Mouse (Mus musculus) liver, postnatal 0 days (tissue): ENCODE data around the gene Olfr701. TPM values are rescaled to one million over a fixed set of nuclear protein-coding genes. Genes with fewer than 3 reads are reported as not detected.
A peak's percentile ranks its signal among the peaks of the same experiment; 100 is the strongest.

Experiments used
- ATAC-seq: fragments of 200-750 bp; cut with Nextera tagmentation; 2 replicates; pipeline ENCODE4 v1.8.0; 2017; ENCODE audit warnings: mild to moderate bottlenecking, moderate library complexity
- DNase-seq: peaks from one replicate; pipeline ENCODE4 v3.0.0-alpha.2; 2016
- H3K27ac ChIP-seq: fragments of 300-500 bp; sonication (generic); 2 replicates; pipeline ENCODE4 v1.5.1; 2014; ENCODE audit warnings: antibody characterized with exemption, moderate library complexity, mild to moderate bottlenecking, low read depth
- H3K27me3 ChIP-seq: fragments of 300-500 bp; sonication (generic); 2 replicates; pipeline ENCODE4 v1.6.1; 2014; ENCODE audit warnings: low read length, control low read depth, mixed read lengths; ENCODE audit not compliant: insufficient read depth
- H3K36me3 ChIP-seq: fragments of 300-500 bp; sonication (generic); replicated peaks from 2 replicates; pipeline ENCODE4 v1.6.1; 2014; ENCODE audit warnings: mild to moderate bottlenecking, control low read depth, low read length, moderate library complexity, mixed read lengths; ENCODE audit not compliant: insufficient read depth
- H3K4me1 ChIP-seq: fragments of 300-500 bp; sonication (generic); 2 replicates; pipeline ENCODE4 v1.6.1; 2014; ENCODE audit warnings: antibody characterized with exemption, mild to moderate bottlenecking, control low read depth; ENCODE audit not compliant: insufficient read depth
- H3K4me2 ChIP-seq: fragments of 300-500 bp; sonication (generic); 2 replicates; pipeline ENCODE4 v1.6.1; 2014; ENCODE audit warnings: low read depth, mild to moderate bottlenecking, low read length, moderate library complexity, mixed read lengths
- H3K4me3 ChIP-seq: fragments of 300-500 bp; sonication (generic); 2 replicates; pipeline ENCODE4 v1.5.1; 2014; ENCODE audit warnings: low read depth, low read length
- H3K9ac ChIP-seq: fragments of 300-500 bp; sonication (generic); replicated peaks from 2 replicates; pipeline ENCODE4 v1.6.1; 2014; ENCODE audit warnings: mild to moderate bottlenecking, moderate library complexity
- H3K9me3 ChIP-seq: fragments of 300-500 bp; sonication (generic); 2 replicates; pipeline ENCODE4 v1.6.1; 2016; ENCODE audit warnings: mild to moderate bottlenecking, control low read depth, low read length, mixed read lengths
- CTCF ChIP-seq: sonication (generic); IDR thresholded peaks from 2 replicates; pipeline ENCODE4 v1.5.1; 2016; ENCODE audit warnings: antibody characterized with exemption, low read depth
- EP300 ChIP-seq: IDR thresholded peaks from 2 replicates; pipeline ENCODE4 v1.6.1; 2016; ENCODE audit warnings: antibody characterized with exemption, low read depth, mild to moderate bottlenecking
- WGBS: fragments of 180-500 bp; shearing (Covaris S2); extraction: QIAGEN DNeasy Blood & Tissue Kit; methylation state at CpG from one replicate; pipeline ENCODE4 v1.1.7; 2014; ENCODE audit not compliant: insufficient replicate concordance; 5-methylcytosine and 5-hydroxymethylcytosine counted together
- polyA plus RNA-seq: library from polyadenylated mRNA; unstranded; fragments of >200 nt; fragmentation: Nextera tagmentation; extraction: Ambion mirVana; gene quantifications from 2 replicates; pipeline ENCODE4 v1.2.1, GENCODE M21; 2015

Gene Olfr701
- polyA plus RNA-seq, result not detected in 2 replicates

DNA sequence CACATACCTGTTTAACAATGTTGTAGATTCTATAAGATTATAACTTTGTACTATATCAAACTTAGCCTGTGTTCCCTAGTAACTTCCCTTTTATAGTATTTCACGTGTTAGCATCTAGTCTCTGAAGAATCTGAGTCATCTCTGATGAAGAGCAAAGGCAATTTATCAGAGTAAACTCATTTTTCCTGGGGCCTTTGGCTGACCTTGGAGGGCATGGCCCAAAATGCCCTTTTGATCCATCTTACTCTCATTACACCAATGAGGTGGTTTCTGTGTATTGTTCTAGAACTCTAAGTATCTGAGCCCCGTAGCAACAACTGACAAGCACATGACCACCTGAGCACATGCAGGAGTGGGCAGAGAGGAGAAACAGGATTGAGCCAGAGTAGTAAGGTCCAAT, at the start of gene Olfr701:
Olfr701 (plus strand) TSS at position 301 of the 400 bp plus-strand sequence.
- WGBS, result 54% methylated on average over 2 of the region's 2 CpGs
- TF ChIP-seq EP300, result no peak
- no peak for TF ChIP-seq CTCF
- H3K9ac ChIP-seq, result no peak within 1 kb of the TSS
- H3K9me3 ChIP-seq, result no peaks in the 10 kb centered on the region
- no peak within 1 kb of the TSS for H3K27ac ChIP-seq
- ATAC-seq (no peak), DNase-seq (no peak)
- no peak within 1 kb of the TSS for H3K4me3 ChIP-seq
- H3K4me2 ChIP-seq, result no peak within 1 kb of the TSS
- H3K27me3 ChIP-seq, result no peaks in the 10 kb centered on the region
- H3K4me1 ChIP-seq, result no peaks in the 10 kb centered on the region
- no peaks in the 10 kb centered on the region for H3K36me3 ChIP-seq

DNA sequence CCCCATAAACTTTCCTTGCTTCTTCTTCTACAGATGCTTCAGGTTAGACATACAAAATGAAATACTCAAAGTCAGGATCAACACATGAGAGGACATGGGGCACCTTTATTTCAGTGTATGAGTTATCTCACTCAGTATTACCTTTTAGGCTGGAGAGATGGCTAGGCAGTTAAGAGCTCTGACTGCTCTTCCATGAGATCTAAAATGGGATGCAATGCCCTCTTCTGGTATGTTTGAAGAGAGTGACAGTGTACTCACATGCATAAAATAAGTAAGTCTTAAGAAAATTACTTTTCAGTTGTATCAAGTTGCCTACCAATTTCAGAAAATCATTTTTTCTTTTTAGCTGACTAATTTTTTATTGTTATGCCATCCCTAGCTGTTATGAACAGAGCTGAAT, 25.6 kb upstream of the Olfr701 start:
- H3K9me3 ChIP-seq, result no peaks in the 10 kb centered on the region; the same call in 1 of the 2 replicates
- H3K9ac ChIP-seq, result no peak overlapping the region
- DNase-seq, result no peak
- no peak overlapping the region for H3K4me3 ChIP-seq
- TF ChIP-seq CTCF, result peak; percentile 30
- no peak for TF ChIP-seq EP300
- no peaks in the 10 kb centered on the region for H3K4me1 ChIP-seq
- H3K4me2 ChIP-seq, result no peak overlapping the region
- ATAC-seq, result no peak
- H3K27ac ChIP-seq, result no peak overlapping the region
- no peaks in the 10 kb centered on the region for H3K27me3 ChIP-seq
- no peaks in the 10 kb centered on the region for H3K36me3 ChIP-seq

DNA sequence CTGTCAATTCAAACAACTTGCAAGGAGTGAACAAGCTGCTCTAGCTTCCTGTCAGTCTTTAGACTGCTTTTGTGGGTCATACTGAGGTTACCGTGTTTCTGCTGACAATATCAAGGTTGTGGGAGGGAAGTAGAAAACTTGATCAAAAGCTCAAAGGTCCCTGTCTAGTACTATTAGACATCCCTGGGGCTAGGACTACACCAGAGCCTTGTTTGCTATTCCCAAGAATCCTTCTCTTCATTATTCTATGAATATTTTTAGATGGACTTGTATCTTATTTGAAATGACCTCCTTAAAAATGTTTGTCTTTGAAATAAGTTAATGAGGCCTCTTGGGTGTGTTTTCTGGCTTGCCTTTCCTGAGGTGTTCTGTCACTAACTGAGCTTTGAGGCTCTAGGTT, 20.8 kb upstream of the Olfr701 start, which contains the start of gene Olfr699:
Olfr699 (minus strand) TSS at position 101 of the 400 bp plus-strand sequence.
- no peaks in the 10 kb centered on the region for H3K4me1 ChIP-seq
- no peaks in the 10 kb centered on the region; the same call in 1 of the 2 replicates for H3K9me3 ChIP-seq
- no peak within 1 kb of the TSS for H3K27ac ChIP-seq
- ATAC-seq (no peak), DNase-seq (no peak)
- H3K4me3 ChIP-seq, result no peak within 1 kb of the TSS
- no peak within 1 kb of the TSS for H3K9ac ChIP-seq
- no peaks in the 10 kb centered on the region for H3K27me3 ChIP-seq
- no peak within 1 kb of the TSS for H3K4me2 ChIP-seq
- TF ChIP-seq EP300 (no peak), CTCF (no peak)
- H3K36me3 ChIP-seq, result no peaks in the 10 kb centered on the region
- 43% methylated on average over 1 of the region's 1 CpGs for WGBS

GRCm38 (mm10) chr7:106808734-106809133, 5.2 kb upstream of the Olfr701 start, which contains the start of gene Olfr700:
Gene Olfr700, minus strand, starts transcription at chr7:106808834.
- no peaks in the 10 kb centered on the region for H3K9me3 ChIP-seq
- TF ChIP-seq EP300, result no peak
- no peak for TF ChIP-seq CTCF
- WGBS, result 85% methylated on average over 1 of the region's 1 CpGs
- no peaks in the 10 kb centered on the region for H3K4me1 ChIP-seq
- H3K36me3 ChIP-seq, result no peaks in the 10 kb centered on the region
- no peak within 1 kb of the TSS for H3K4me3 ChIP-seq
- no peak for ATAC-seq
- H3K9ac ChIP-seq, result no peak within 1 kb of the TSS
- H3K27me3 ChIP-seq, result no peaks in the 10 kb centered on the region
- H3K27ac ChIP-seq, result no peak within 1 kb of the TSS
- DNase-seq, result no peak
- H3K4me2 ChIP-seq, result no peak within 1 kb of the TSS

- Histone ChIP-seq H3K36me3 (no peaks in the 10 kb centered on the region), H3K9me3 (no peaks in the 10 kb centered on the region), H3K4me1 (no peaks in the 10 kb centered on the region), H3K4me2 (no peak overlapping the region), H3K4me3 (no peak overlapping the region), H3K9ac (no peak overlapping the region), H3K27me3 (no peaks in the 10 kb centered on the region), H3K27ac (no peak overlapping the region)
- DNase-seq (peak; percentile 19), ATAC-seq (no peak)
- TF ChIP-seq EP300, result no peak
- peak; percentile 62 for TF ChIP-seq CTCF
- WGBS, result 16% methylated on average over 2 of the region's 2 CpGs
Observed at GRCm38 (mm10) chr7:106815775-106816174, 1.8 kb downstream of the Olfr701 start.

DNA sequence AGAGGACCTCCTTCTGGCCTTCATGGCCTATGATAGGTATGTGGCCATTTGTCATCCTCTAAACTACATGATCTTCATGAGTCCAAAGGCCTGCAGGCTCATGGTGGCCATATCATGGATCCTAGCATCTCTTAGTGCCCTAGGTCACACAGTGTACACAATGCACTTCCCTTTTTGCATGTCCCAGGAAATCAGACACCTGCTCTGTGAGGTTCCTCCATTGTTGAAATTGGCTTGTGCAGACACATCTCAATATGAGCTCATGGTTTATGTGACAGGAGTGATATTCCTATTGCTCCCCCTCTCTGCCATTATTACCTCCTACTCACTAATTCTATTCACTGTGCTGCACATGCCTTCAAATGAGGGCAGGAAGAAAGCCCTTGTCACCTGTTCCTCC, 4.5 kb downstream of the Olfr701 start:
- H3K4me2 ChIP-seq, result no peak overlapping the region
- ATAC-seq, result no peak
- no peak for DNase-seq
- H3K4me1 ChIP-seq, result no peaks in the 10 kb centered on the region
- no peak overlapping the region for H3K27ac ChIP-seq
- TF ChIP-seq CTCF (no peak), EP300 (no peak)
- H3K4me3 ChIP-seq, result no peak overlapping the region
- H3K9ac ChIP-seq, result no peak overlapping the region
- no peaks in the 10 kb centered on the region for H3K27me3 ChIP-seq
- no peaks in the 10 kb centered on the region for H3K36me3 ChIP-seq
- no peaks in the 10 kb centered on the region for H3K9me3 ChIP-seq

DNA sequence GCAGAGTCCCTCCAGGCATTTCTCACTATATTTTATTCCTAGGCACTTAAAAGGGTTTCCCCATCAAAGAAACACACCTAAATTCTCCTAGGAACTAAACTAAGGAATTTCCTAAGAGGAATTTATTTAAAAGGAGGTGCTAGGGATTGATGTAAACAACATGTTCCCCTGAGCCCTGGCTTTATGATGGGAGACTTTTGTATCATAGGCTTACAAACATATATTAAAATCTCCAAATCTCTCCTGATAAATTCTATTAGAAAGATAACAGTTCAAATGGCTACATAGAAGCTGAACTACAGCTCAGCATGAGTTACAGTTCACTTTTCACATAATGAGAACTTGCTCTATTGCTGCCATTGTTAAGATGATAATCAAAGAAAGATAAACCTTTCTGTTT, 19.9 kb downstream of the Olfr701 start, which contains the start of gene Olfr702:
Olfr702 (minus strand) TSS at position 101 of the 400 bp plus-strand sequence.
- H3K4me3 ChIP-seq, result no peak within 1 kb of the TSS
- TF ChIP-seq CTCF (no peak), EP300 (no peak)
- ATAC-seq, result no peak

More for the DNA sequence above, 19.9 kb downstream of the Olfr701 start, which contains the start of gene Olfr702:
- H3K9ac ChIP-seq, result no peak within 1 kb of the TSS
- H3K36me3 ChIP-seq, result no peaks in the 10 kb centered on the region
- no peaks in the 10 kb centered on the region for H3K27me3 ChIP-seq
- H3K4me2 ChIP-seq, result no peak within 1 kb of the TSS
- H3K9me3 ChIP-seq, result no peaks in the 10 kb centered on the region
- DNase-seq, result no peak
- no peaks in the 10 kb centered on the region for H3K4me1 ChIP-seq
- H3K27ac ChIP-seq, result no peak within 1 kb of the TSS
